Mouse (Mus musculus) ovary, adult 2 months (tissue): ENCODE measurements around the gene Cbx4. TPM values are rescaled to one million over a fixed set of nuclear protein-coding genes. Genes with fewer than 3 reads are reported as not detected.

Experiments used
- polyA plus RNA-seq: library from polyadenylated mRNA; depleted of rRNA; stranded (reverse); fragments of >200 nt; gene quantifications from 2 replicates; pipeline ENCODE4 v1.2.3, GENCODE M21; 2012; rRNA removed

Cbx4 gene
- polyA plus RNA-seq: 27.2 and 28.2 TPM in 2 replicates

GRCm38 (mm10) chr11:119086144-119086971 is at the start of gene Cbx4:
Gene Cbx4, minus strand, starts transcription at chr11:119086221.

GRCm38 (mm10) chr11:119040600-119041324 is 45.3 kb downstream of the Cbx4 start, which contains the start of gene Cbx8:
Gene Cbx8, minus strand, starts transcription at chr11:119040969.

Other genes starting within 250 kb of the Cbx4 start
- 1.1 and 1.5 TPM in 2 replicates for gene Rbfox3, start 174.6 kb downstream of the Cbx4 start, polyA plus RNA-seq
- 0.23 and 0.29 TPM in 2 replicates for gene Enpp7, start 98.0 kb downstream of the Cbx4 start, polyA plus RNA-seq
- 11.6 and 13.0 TPM in 2 replicates for gene Cbx2, start 63.3 kb downstream of the Cbx4 start, polyA plus RNA-seq
- gene Cbx8, start 45.3 kb downstream of the Cbx4 start, polyA plus RNA-seq: 3.0 and 7.6 TPM in 2 replicates
- gene Tbc1d16, start 142.3 kb upstream of the Cbx4 start, polyA plus RNA-seq: 21.4 and 22.2 TPM in 2 replicates
- gene Ccdc40, start 142.4 kb upstream of the Cbx4 start, polyA plus RNA-seq: 11.7 and 13.0 TPM in 2 replicates
- 336 TPM in 2 replicates for gene Gaa, start 181.7 kb upstream of the Cbx4 start, polyA plus RNA-seq
- 121 and 122 TPM in 2 replicates for gene Eif4a3, start 213.9 kb upstream of the Cbx4 start, polyA plus RNA-seq
- 0.16 and 0.28 TPM in 2 replicates for gene Card14, start 221.5 kb upstream of the Cbx4 start, polyA plus RNA-seq